Mouse (Mus musculus) heart, embryonic 16.5 days (tissue): ENCODE results near the gene Gm49394. TPM values are rescaled to one million over a fixed set of nuclear protein-coding genes. Genes with fewer than 3 reads are reported as not detected.

Experiments used
- ATAC-seq: fragments of 200-750 bp; cut with Nextera tagmentation; replicated peaks from 2 replicates; pipeline ENCODE4 v1.8.0; 2017; ENCODE audit warnings: moderate number of reproducible peaks; ENCODE audit not compliant: insufficient read depth, low FRiP score; ENCODE audit errors: extremely low read depth
- H3K27ac ChIP-seq: fragments of 300-500 bp; sonication (generic); 2 replicates; pipeline ENCODE4 v1.5.1; 2014; ENCODE audit warnings: mild to moderate bottlenecking, low read length, control low read depth, moderate library complexity
- H3K27me3 ChIP-seq: fragments of 300-500 bp; sonication (generic); 2 replicates; pipeline ENCODE4 v1.6.1; 2014; ENCODE audit warnings: low read length, mixed read lengths; ENCODE audit not compliant: control insufficient read depth, insufficient read depth
- H3K36me3 ChIP-seq: fragments of 300-500 bp; sonication (generic); 2 replicates; pipeline ENCODE4 v1.6.1; 2014; ENCODE audit not compliant: control insufficient read depth, insufficient read depth
- H3K4me1 ChIP-seq: fragments of 300-500 bp; sonication (generic); 2 replicates; pipeline ENCODE4 v1.6.1; 2014; ENCODE audit warnings: low read length, mixed read lengths; ENCODE audit not compliant: control insufficient read depth, insufficient read depth
- H3K4me2 ChIP-seq: fragments of 300-500 bp; sonication (generic); 2 replicates; pipeline ENCODE4 v1.6.1; 2014; ENCODE audit warnings: low read depth, mild to moderate bottlenecking, control low read depth, low read length
- H3K4me3 ChIP-seq: fragments of 300-500 bp; sonication (generic); 2 replicates; pipeline ENCODE4 v1.5.1; 2014; ENCODE audit warnings: mild to moderate bottlenecking, control low read depth, low read length
- H3K9ac ChIP-seq: fragments of 300-500 bp; sonication (generic); 2 replicates; pipeline ENCODE4 v1.6.1; 2014; ENCODE audit warnings: low read length, control low read depth
- H3K9me3 ChIP-seq: fragments of 300-500 bp; sonication (generic); replicated peaks from 2 replicates; pipeline ENCODE4 v1.6.1; 2016; ENCODE audit warnings: low read length; ENCODE audit not compliant: control insufficient read depth
- WGBS: fragments of 180-500 bp; shearing (Covaris S2); extraction: QIAGEN DNeasy Blood & Tissue Kit; methylation state at CpG from one replicate; pipeline ENCODE4 v1.1.7; 2014; 5-methylcytosine and 5-hydroxymethylcytosine counted together
- polyA plus RNA-seq: library from polyadenylated mRNA; unstranded; fragments of >200 nt; fragmentation: Nextera tagmentation; extraction: Ambion mirVana; gene quantifications from 2 replicates; pipeline ENCODE4 v1.2.1, GENCODE M21; 2015

The Gm49394 gene
- polyA plus RNA-seq, 1 experiment from 2014 or later, result 0.32 TPM

GRCm38 (mm10) chr7:142671067-142671466 is 1.3 kb upstream of the Gm49394 start:
- WGBS, result 91% methylated on average over 1 of the region's 1 CpGs
- Histone ChIP-seq H3K36me3 (peaks cover 21% of the 10 kb centered on the region), H3K4me1 (peaks cover 3% of the 10 kb centered on the region; the same call in 1 of the 2 replicates), H3K4me3 (no peak overlapping the region), H3K27ac (no peak overlapping the region), H3K27me3 (peaks cover 6% of the 10 kb centered on the region; the same call in 1 of the 2 replicates), H3K9ac (no peak overlapping the region), H3K9me3 (peaks cover 33% of the 10 kb centered on the region), H3K4me2 (no peak overlapping the region)
- no peak for ATAC-seq

- Histone ChIP-seq H3K36me3 (peaks cover 21% of the 10 kb centered on the region), H3K4me3 (no peak overlapping the region), H3K4me2 (no peak overlapping the region), H3K4me1 (no peaks in the 10 kb centered on the region), H3K27ac (no peak overlapping the region), H3K27me3 (peaks cover 23% of the 10 kb centered on the region), H3K9me3 (peaks cover 33% of the 10 kb centered on the region), H3K9ac (no peak overlapping the region)
- no peak for ATAC-seq
- 89% methylated on average over 1 of the region's 1 CpGs for WGBS
These were observed 1.4 kb downstream of the Gm49394 start for GRCm38 (mm10) chr7:142668328-142668727.

GRCm38 (mm10) chr7:142667521-142667920 is 2.2 kb downstream of the Gm49394 start:
- no peak overlapping the region for H3K4me3 ChIP-seq
- H3K4me1 ChIP-seq, result no peaks in the 10 kb centered on the region; the same call in 1 of the 2 replicates
- peak overlapping the region; percentile 42; the same call in 1 of the 2 replicates for H3K27ac ChIP-seq
- 94% methylated on average over 18 of the region's 18 CpGs for WGBS
- no peak overlapping the region for H3K9ac ChIP-seq
- H3K9me3 ChIP-seq, result peaks cover 33% of the 10 kb centered on the region
- H3K4me2 ChIP-seq, result no peak overlapping the region
- H3K27me3 ChIP-seq, result peaks cover 31% of the 10 kb centered on the region
- peaks cover 21% of the 10 kb centered on the region for H3K36me3 ChIP-seq
- no peak for ATAC-seq

GRCm38 (mm10) chr7:142666659-142667058 is 3.1 kb downstream of the Gm49394 start, which contains the start of gene Igf2:
TSS of gene Igf2 (minus strand) at chr7:142666816.
- Histone ChIP-seq H3K4me3 (peak within 1 kb of the TSS; percentile 9; the same call in 1 of the 2 replicates), H3K4me1 (no peaks in the 10 kb centered on the region; the same call in 1 of the 2 replicates), H3K9me3 (peaks cover 29% of the 10 kb centered on the region), H3K9ac (no peak within 1 kb of the TSS), H3K4me2 (no peak within 1 kb of the TSS), H3K36me3 (peaks cover 21% of the 10 kb centered on the region), H3K27me3 (peaks cover 35% of the 10 kb centered on the region), H3K27ac (peak within 1 kb of the TSS; percentile 55)
- 53% methylated on average over 2 of the region's 2 CpGs for WGBS
- ATAC-seq, result peak; percentile 49

- Histone ChIP-seq H3K4me2 (no peak overlapping the region), H3K27me3 (peaks cover 35% of the 10 kb centered on the region), H3K27ac (no peak overlapping the region; the same call in 1 of the 2 replicates), H3K9ac (no peak overlapping the region), H3K36me3 (peaks cover 20% of the 10 kb centered on the region), H3K9me3 (peaks cover 24% of the 10 kb centered on the region), H3K4me3 (peak overlapping the region; percentile 9; the same call in 1 of the 2 replicates), H3K4me1 (no peaks in the 10 kb centered on the region; the same call in 1 of the 2 replicates)
- 66% methylated on average over 4 of the region's 4 CpGs for WGBS
- no peak for ATAC-seq
These were observed 3.6 kb downstream of the Gm49394 start for GRCm38 (mm10) chr7:142666109-142666508.

GRCm38 (mm10) chr7:142665364-142665763 is 4.4 kb downstream of the Gm49394 start:
- peaks cover 17% of the 10 kb centered on the region for H3K9me3 ChIP-seq
- H3K36me3 ChIP-seq, result peaks cover 15% of the 10 kb centered on the region
- H3K27ac ChIP-seq, result peak overlapping the region; percentile 55
- H3K9ac ChIP-seq, result 0 out of 2 replicates have a peak overlapping the region, but pooled peaks have one; percentile 17
- H3K4me3 ChIP-seq, result peak overlapping the region; percentile 54
- 57% methylated on average over 5 of the region's 5 CpGs for WGBS
- H3K27me3 ChIP-seq, result peaks cover 39% of the 10 kb centered on the region
- no peaks in the 10 kb centered on the region; the same call in 1 of the 2 replicates for H3K4me1 ChIP-seq
- no peak for ATAC-seq
- H3K4me2 ChIP-seq, result peak overlapping the region; percentile 35; the same call in 1 of the 2 replicates

GRCm38 (mm10) chr7:142664465-142665029 is 5.2 kb downstream of the Gm49394 start:
- peaks cover 44% of the 10 kb centered on the region for H3K27me3 ChIP-seq
- H3K27ac ChIP-seq, result no peak overlapping the region
- H3K4me1 ChIP-seq, result no peaks in the 10 kb centered on the region; the same call in 1 of the 2 replicates
- ATAC-seq, result no peak
- H3K4me2 ChIP-seq, result peak overlapping the region; percentile 52
- peaks cover 12% of the 10 kb centered on the region for H3K36me3 ChIP-seq
- peaks cover 9% of the 10 kb centered on the region for H3K9me3 ChIP-seq
- WGBS, result 12% methylated on average over 9 of the region's 9 CpGs
- peak overlapping the region; percentile 77 for H3K9ac ChIP-seq
- H3K4me3 ChIP-seq, result peak overlapping the region; percentile 54

GRCm38 (mm10) chr7:142663931-142664421 is 5.8 kb downstream of the Gm49394 start:
- Histone ChIP-seq H3K4me2 (peak overlapping the region; percentile 52), H3K9me3 (peaks cover 3% of the 10 kb centered on the region), H3K27me3 (peaks cover 44% of the 10 kb centered on the region), H3K9ac (peak overlapping the region; percentile 77), H3K27ac (peak overlapping the region; percentile 66), H3K4me1 (no peaks in the 10 kb centered on the region; the same call in 1 of the 2 replicates), H3K4me3 (peak overlapping the region; percentile 54), H3K36me3 (peaks cover 8% of the 10 kb centered on the region)
- ATAC-seq, result no peak
- WGBS, result under 1% methylated on average over 53 of the region's 53 CpGs

- no peaks in the 10 kb centered on the region; the same call in none of the 2 replicates for H3K4me1 ChIP-seq
- peak overlapping the region; percentile 66 for H3K27ac ChIP-seq
- no peaks in the 10 kb centered on the region for H3K9me3 ChIP-seq
- H3K27me3 ChIP-seq, result peaks cover 45% of the 10 kb centered on the region
- peak overlapping the region; percentile 54 for H3K4me3 ChIP-seq
- H3K9ac ChIP-seq, result peak overlapping the region; percentile 77
- peak overlapping the region; percentile 52 for H3K4me2 ChIP-seq
- WGBS, result 31% methylated on average over 5 of the region's 5 CpGs
- no peak for ATAC-seq
- H3K36me3 ChIP-seq, result peaks cover 4% of the 10 kb centered on the region; the same call in 1 of the 2 replicates
These were observed 6.6 kb downstream of the Gm49394 start for GRCm38 (mm10) chr7:142663151-142663550.
